Mouse (Mus musculus) small intestine, adult 10 weeks (tissue): ENCODE results near the gene Ttc9. TPM values are rescaled to one million over a fixed set of nuclear protein-coding genes. Genes with fewer than 3 reads are reported as not detected.

Experiments used
- polyA plus RNA-seq: library from polyadenylated mRNA; stranded (reverse); fragments of 350-450 nt; fragmentation: Illumina TruSeq; extraction: RNeasy Lipid Tissue Mini Kit (QIAGEN cat#74804); gene quantifications from one replicate; pipeline ENCODE4 v1.2.3, GENCODE M21; 2014; ENCODE audit warnings: low replicate concordance

The Ttc9 gene
- 0.30 TPM for polyA plus RNA-seq

DNA sequence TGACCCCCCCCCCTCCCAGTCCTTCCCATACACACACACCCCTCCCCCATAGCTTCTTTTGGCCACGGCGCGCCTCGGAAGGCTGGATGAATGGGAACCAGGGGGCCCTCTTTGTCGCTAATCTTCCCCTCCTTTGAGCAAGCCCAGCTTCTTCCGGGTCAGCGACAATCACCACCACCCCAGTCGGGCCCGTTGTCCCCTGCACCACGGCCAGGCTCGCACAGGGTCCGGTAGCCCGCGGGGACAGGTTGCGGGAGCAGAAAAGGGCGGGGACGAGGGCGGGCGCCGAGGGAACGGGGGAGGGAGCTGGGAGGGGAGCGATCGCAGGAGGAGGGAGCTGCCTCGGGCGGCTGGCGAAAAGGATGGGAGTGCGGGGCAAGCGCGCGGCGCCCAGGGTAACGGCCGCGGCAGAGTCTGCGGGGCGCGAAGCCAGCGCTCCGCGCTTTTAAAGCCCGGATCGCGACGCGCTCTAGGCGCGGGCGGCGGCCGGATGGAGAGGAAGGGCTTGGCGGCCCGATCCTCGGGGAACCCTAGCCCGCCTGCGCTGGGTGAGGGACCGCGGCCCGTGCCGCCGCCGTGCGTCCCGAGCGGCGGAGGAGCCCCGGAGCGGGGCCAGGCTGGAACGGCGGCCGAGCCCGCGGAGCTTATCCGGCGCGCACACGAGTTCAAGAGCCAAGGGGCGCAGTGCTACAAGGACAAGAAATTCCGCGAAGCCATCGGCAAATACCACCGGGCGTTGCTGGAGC, at the start of gene Ttc9:
TSS of gene Ttc9 (plus strand) at position 335 of the 746 bp plus-strand sequence.

DNA sequence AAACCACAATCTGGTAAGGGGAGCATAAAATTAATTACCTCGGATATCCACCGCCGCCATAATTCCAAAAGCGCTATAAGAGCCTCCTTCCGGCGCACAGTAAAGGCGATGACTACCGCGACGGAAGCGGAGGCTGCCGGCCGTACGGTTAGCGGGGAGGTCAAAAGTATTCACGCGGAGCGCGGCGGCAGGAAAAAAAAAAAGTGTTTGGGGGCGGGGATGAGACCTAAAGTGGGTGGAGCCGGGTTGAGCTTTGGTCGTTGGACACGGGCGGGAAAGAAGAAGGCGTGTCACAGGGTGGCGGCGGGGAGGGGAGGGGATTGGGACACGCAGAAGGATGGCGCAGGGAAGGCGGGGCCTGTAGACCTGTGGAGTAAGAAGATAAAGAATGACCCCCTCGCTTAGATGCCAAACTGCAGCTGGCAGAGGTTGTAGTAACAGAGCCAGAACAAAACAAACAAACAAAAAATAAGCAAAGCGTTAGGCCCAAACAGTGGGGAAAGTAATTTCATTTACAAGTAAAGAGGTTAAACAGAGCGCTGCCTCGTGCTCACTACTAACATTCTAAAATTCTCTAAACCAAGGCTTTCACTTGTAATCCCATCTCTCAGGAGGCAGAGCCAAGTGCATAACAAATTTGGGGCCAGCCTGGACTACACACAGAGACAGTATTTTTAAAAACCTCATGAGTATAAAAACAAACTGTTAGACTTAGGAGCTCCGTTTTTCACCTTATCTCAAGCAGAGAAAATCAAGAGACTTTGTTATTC, 36.0 kb upstream of the Ttc9 start, which contains the start of gene Med6:
TSS of gene Med6 (minus strand) at position 107 of the 770 bp plus-strand sequence.

Other genes with a start within 250 kb of the Ttc9 start
- 9.1 TPM for gene Adam4, start 209.3 kb upstream of the Ttc9 start, polyA plus RNA-seq
- 492 TPM for gene Cox16, start 146.1 kb upstream of the Ttc9 start, polyA plus RNA-seq
- 8.5 TPM for gene Gm20498, start 98.3 kb upstream of the Ttc9 start, polyA plus RNA-seq
- 479 TPM for gene Synj2bp, start 98.3 kb upstream of the Ttc9 start, polyA plus RNA-seq
- 0.22 TPM for gene Adam21, start 62.8 kb upstream of the Ttc9 start, polyA plus RNA-seq
- 92.4 TPM for gene Med6, start 36.2 kb upstream of the Ttc9 start, polyA plus RNA-seq
- 0.33 TPM for gene Map3k9, start 149.9 kb downstream of the Ttc9 start, polyA plus RNA-seq
- 22.8 TPM for gene Pcnx, start 228.8 kb downstream of the Ttc9 start, polyA plus RNA-seq